Mouse (Mus musculus) heart, postnatal 0 days (tissue): Measurements from ENCODE around the gene Rhbdl3.

Experiments
- CTCF ChIP-seq: IDR thresholded peaks from 2 replicates; pipeline ENCODE4 v1.5.1; 2016; ENCODE audit warnings: antibody characterized with exemption, control low read depth, low read depth
- EP300 ChIP-seq: IDR thresholded peaks from 2 replicates; pipeline ENCODE4 v1.6.1; 2016; ENCODE audit warnings: antibody characterized with exemption, low read depth

DNA sequence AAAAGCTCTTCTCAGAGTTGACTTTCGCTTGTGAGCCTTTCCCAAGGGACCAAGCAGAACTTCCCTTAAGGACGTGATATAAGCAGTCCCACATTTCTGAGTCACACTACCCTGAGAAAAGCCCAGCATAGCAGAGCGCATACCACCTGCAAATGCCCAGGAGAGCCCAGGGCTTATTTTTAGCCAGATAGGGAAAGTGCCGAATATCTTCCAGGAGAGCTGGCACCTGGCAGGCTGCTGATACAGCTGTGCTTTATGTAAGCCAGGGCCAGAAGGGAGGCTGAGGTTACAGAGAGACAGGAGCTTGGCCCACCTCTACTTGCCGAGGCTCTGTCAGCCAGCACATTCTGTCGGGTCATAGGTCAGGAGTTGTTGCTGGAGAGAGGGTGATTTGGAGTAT, 16.1 kb upstream of the Rhbdl3 start:
- TF ChIP-seq CTCF (no peak), EP300 (peak; percentile 41; the same call in 1 of the 2 replicates)
